20 mouse cellular contexts compared by ENCODE assay signal in the genomic region with DNA sequence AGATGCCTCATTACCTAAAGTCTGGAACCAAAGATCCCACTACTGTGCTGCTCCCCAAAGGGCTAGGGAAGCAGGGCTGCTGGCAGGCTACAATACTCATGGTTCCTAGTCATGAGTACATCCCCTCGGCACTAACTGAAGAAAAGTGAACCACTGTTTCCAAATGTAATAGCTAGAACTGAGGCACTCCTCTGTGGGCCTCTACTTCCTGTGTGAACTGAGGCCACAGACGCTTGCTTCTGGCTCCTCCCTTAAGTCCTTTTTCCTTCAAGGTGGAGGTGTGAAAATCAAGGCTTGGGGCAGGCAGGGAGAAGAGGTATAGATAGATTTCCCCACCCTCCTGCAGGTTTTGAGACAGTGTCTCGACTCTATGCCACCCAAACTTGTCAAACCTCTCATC.
"Had no signal": no experiment of that assay in that cellular context is flagged by ENCODE, and none has a peak within 500 bp of the region (broad histone marks: within the 10 kb centered on the region; RNA-seq: fewer than 3 reads in every experiment).

No protein-coding gene starts in this region.

- H3K27me3 ChIP-seq: liver, embryonic 13.5 days; megakaryocyte, embryonic 14.5 days; neural tube, embryonic 12.5 days; neural tube, embryonic 15.5 days had no signal

- H3K9ac ChIP-seq: liver, embryonic 13.5 days; lung, embryonic 14.5 days; neural tube, embryonic 12.5 days; neural tube, embryonic 15.5 days had no signal

- H3K4me3 ChIP-seq: layer of hippocampus, adult 2 months; liver, embryonic 13.5 days; megakaryocyte, embryonic 14.5 days; neural tube, embryonic 12.5 days; neural tube, embryonic 15.5 days had no signal

- H3K9me3 ChIP-seq: liver, embryonic 13.5 days; megakaryocyte, embryonic 14.5 days; neural tube, embryonic 12.5 days; neural tube, embryonic 15.5 days had no signal

- H3K4me2 ChIP-seq: liver, embryonic 13.5 days; lung, embryonic 14.5 days; midbrain, embryonic 11.5 days; neural tube, embryonic 12.5 days; neural tube, embryonic 15.5 days had no signal

- DNase-seq: kidney, adult 18-20 months; kidney, adult 9 months; kidney, postnatal 25 days; layer of hippocampus, adult 9-11 months; liver, embryonic 13.5 days; lung, embryonic 14.5 days; midbrain, embryonic 14.5 days; right cerebral cortex, adult 18-20 months; right cerebral cortex, postnatal 14 days; right cerebral cortex, postnatal 4 days; thymus, adult 2 months; thymus, postnatal 36 days had no signal

- H3K27ac ChIP-seq: layer of hippocampus, adult 2 months; liver, embryonic 13.5 days; macrophage; neural tube, embryonic 12.5 days; neural tube, embryonic 15.5 days; stomach, postnatal 0 days had no signal

- ATAC-seq: lung, postnatal 0 days had no signal
